Mouse (Mus musculus) CH12.LX (cell line): ENCODE results near the gene Dqx1.

Source experiments
- BHLHE40 ChIP-seq: IDR thresholded peaks from 2 replicates; pipeline ENCODE4 v1.6.1; 2011; ENCODE audit warnings: mild to moderate bottlenecking, low read depth, low read length, improper control_type of control experiment
- CTCF ChIP-seq, 2 experiments: IDR thresholded peaks in 1 of 2; conservative IDR thresholded peaks in 1 of 2; 2 replicates each; pipeline ENCODE4 v1.5.1; 2011 to 2012; ENCODE audit warnings: low read depth in 2 of 2, low read length in 2 of 2, improper control_type of control experiment in 1 of 2, inconsistent platforms in 1 of 2, mild to moderate bottlenecking in 1 of 2, moderate library complexity in 1 of 2
- E2F4 ChIP-seq: IDR thresholded peaks from 2 replicates; pipeline ENCODE4 v1.6.1; 2011; ENCODE audit warnings: low read depth, low read length, improper control_type of control experiment; ENCODE audit not compliant: insufficient replicate concordance
- ELF1 ChIP-seq: IDR thresholded peaks from 2 replicates; pipeline ENCODE4 v1.6.1; 2014; ENCODE audit warnings: low read depth, mild to moderate bottlenecking, inconsistent platforms, low read length, improper control_type of control experiment
- EP300 ChIP-seq: IDR thresholded peaks from 2 replicates; pipeline ENCODE4 v1.6.1; 2011; ENCODE audit warnings: low read length, improper control_type of control experiment
- KAT2A ChIP-seq: IDR thresholded peaks from 2 replicates; pipeline ENCODE4 v1.6.1; 2012; ENCODE audit warnings: low read length, improper control_type of control experiment, inconsistent platforms; ENCODE audit not compliant: insufficient replicate concordance
- MAFK ChIP-seq: IDR thresholded peaks from 2 replicates; pipeline ENCODE4 v1.6.1; 2011; ENCODE audit warnings: low read length, improper control_type of control experiment; ENCODE audit not compliant: insufficient replicate concordance
- MXI1 ChIP-seq: IDR thresholded peaks from 2 replicates; pipeline ENCODE4 v1.6.1; 2011; ENCODE audit warnings: mild to moderate bottlenecking, low read depth, low read length, improper control_type of control experiment
- MYC ChIP-seq: IDR thresholded peaks from 2 replicates; pipeline ENCODE4 v1.6.1; 2011; ENCODE audit warnings: low read depth, mild to moderate bottlenecking, improper control_type of control experiment, low read length
- POLR2A ChIP-seq: IDR thresholded peaks from 2 replicates; pipeline ENCODE4 v1.6.1; 2011; ENCODE audit warnings: low read depth, mild to moderate bottlenecking, improper control_type of control experiment, low read length
- RCOR1 ChIP-seq: conservative IDR thresholded peaks from 2 replicates; pipeline ENCODE4 v1.6.1; 2012; ENCODE audit warnings: low read depth, mild to moderate bottlenecking, inconsistent platforms, low read length, improper control_type of control experiment
- SMC3 ChIP-seq: IDR thresholded peaks from 2 replicates; pipeline ENCODE4 v1.6.1; 2011; ENCODE audit warnings: low read depth, low read length, improper control_type of control experiment
- UBTF ChIP-seq: IDR thresholded peaks from 2 replicates; pipeline ENCODE4 v1.6.1; 2012; ENCODE audit warnings: low read depth, mild to moderate bottlenecking, inconsistent platforms, low read length, improper control_type of control experiment, moderate library complexity
- USF2 ChIP-seq: conservative IDR thresholded peaks from 2 replicates; pipeline ENCODE4 v1.6.1; 2011; ENCODE audit warnings: low read depth, low read length, improper control_type of control experiment

DNA sequence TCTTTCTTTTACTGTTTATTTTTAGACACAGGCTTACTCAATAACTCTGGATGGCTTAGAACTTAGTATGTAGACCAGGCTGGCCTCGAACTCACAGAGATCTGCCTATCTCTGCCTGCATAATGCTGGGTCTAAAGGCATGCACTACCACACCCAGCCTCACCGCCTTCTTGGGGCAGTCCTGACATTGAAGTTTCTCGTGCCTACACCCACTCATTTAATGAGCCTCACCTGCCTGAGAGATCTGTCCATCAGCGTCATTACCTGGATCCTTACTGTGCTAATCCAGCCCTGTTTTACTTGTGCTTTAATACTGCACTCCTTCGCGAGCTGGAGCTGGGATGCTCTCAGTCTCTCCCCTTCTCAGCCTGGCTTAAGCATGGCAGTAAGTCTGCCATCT, 45.9 kb upstream of the Dqx1 start:
- TF ChIP-seq MYC = no peak
- no peak for TF ChIP-seq CTCF (conservative IDR thresholded peaks at IDR 0.05 in 1 of 2, IDR thresholded peaks at IDR 0.05 in 1 of 2; ENCODE audit: low read depth in 2 of 2, low read length in 2 of 2)
- TF ChIP-seq USF2 = no peak
- TF ChIP-seq ELF1 = no peak
- no peak for TF ChIP-seq MXI1
- TF ChIP-seq MAFK = no peak
- TF ChIP-seq POLR2A = no peak
- TF ChIP-seq EP300 = no peak
- TF ChIP-seq SMC3 = no peak
- TF ChIP-seq UBTF = no peak
- no peak for TF ChIP-seq RCOR1
- TF ChIP-seq KAT2A = no peak
- no peak for TF ChIP-seq E2F4
- TF ChIP-seq BHLHE40 = no peak
